Mouse (Mus musculus) NIH3T3 (cell line): ENCODE measurements around the gene Wasf3.
"Not testable (repeated sequence)": the region's sequence is repeated elsewhere in the genome, so short reads cannot be mapped to it uniquely, and the experiment has no call there.

ENCODE experiments used
- DNase-seq: peaks from one replicate; pipeline ENCODE4 v3.0.0-alpha.2; 2012; ENCODE audit warnings: low read depth

Wasf3 gene

GRCm38 (mm10) chr5:146401012-146401411, 16.2 kb downstream of the Wasf3 start:
- not testable (repeated sequence) for DNase-seq

GRCm38 (mm10) chr5:146402311-146402710, 17.5 kb downstream of the Wasf3 start:
- DNase-seq, result no peak

- no peak for DNase-seq
Measured at GRCm38 (mm10) chr5:146403923-146404322, 19.1 kb downstream of the Wasf3 start.

- DNase-seq, result peak; percentile 17
Measured at GRCm38 (mm10) chr5:146406133-146406532, 21.3 kb downstream of the Wasf3 start.

- DNase-seq, result no peak
Measured at GRCm38 (mm10) chr5:146407791-146408190, 23.0 kb downstream of the Wasf3 start.

GRCm38 (mm10) chr5:146408604-146409003, 23.8 kb downstream of the Wasf3 start:
- no peak for DNase-seq

GRCm38 (mm10) chr5:146410821-146411220, 26.0 kb downstream of the Wasf3 start:
- DNase-seq, result no peak

- DNase-seq, result no peak
Measured at GRCm38 (mm10) chr5:146412743-146413430, 28.1 kb downstream of the Wasf3 start.

- DNase-seq, result no peak
Measured at GRCm38 (mm10) chr5:146414611-146415010, 29.8 kb downstream of the Wasf3 start.

- no peak for DNase-seq
Measured at GRCm38 (mm10) chr5:146415218-146415617, 30.4 kb downstream of the Wasf3 start.

- no peak for DNase-seq
Measured at GRCm38 (mm10) chr5:146416331-146417110, 31.7 kb downstream of the Wasf3 start.

GRCm38 (mm10) chr5:146418092-146418491, 33.3 kb downstream of the Wasf3 start:
- DNase-seq, result peak; percentile 54

- DNase-seq, result peak; percentile 53
Measured at GRCm38 (mm10) chr5:146420081-146420480, 35.3 kb downstream of the Wasf3 start.

- no peak for DNase-seq
Measured at GRCm38 (mm10) chr5:146424711-146425326, 40.0 kb downstream of the Wasf3 start.

GRCm38 (mm10) chr5:146425656-146426055, 40.9 kb downstream of the Wasf3 start:
- DNase-seq, result no peak

- DNase-seq, result no peak
Measured at GRCm38 (mm10) chr5:146428109-146428508, 43.3 kb downstream of the Wasf3 start.

GRCm38 (mm10) chr5:146431821-146432220, 47.0 kb downstream of the Wasf3 start:
- DNase-seq, result peak; percentile 34

- no peak for DNase-seq
Measured at GRCm38 (mm10) chr5:146432476-146432875, 47.7 kb downstream of the Wasf3 start.

- no peak for DNase-seq
Measured at GRCm38 (mm10) chr5:146435316-146435715, 50.5 kb downstream of the Wasf3 start.

- no peak for DNase-seq
Measured at GRCm38 (mm10) chr5:146436796-146437195, 52.0 kb downstream of the Wasf3 start.

GRCm38 (mm10) chr5:146439152-146439781, 54.5 kb downstream of the Wasf3 start:
- no peak for DNase-seq

GRCm38 (mm10) chr5:146440273-146440672, 55.5 kb downstream of the Wasf3 start:
- no peak for DNase-seq
